Mouse (Mus musculus): ENCODE measurements around the gene Ctdsp2. TPM values are rescaled to one million over a fixed set of nuclear protein-coding genes. Genes with fewer than 3 reads are reported as not detected.
A peak's percentile ranks its signal among the peaks of the same experiment; 100 is the strongest.

Ctdsp2 gene
- total RNA-seq, 2 experiments from 2014 or later = 137 to 168 TPM

DNA sequence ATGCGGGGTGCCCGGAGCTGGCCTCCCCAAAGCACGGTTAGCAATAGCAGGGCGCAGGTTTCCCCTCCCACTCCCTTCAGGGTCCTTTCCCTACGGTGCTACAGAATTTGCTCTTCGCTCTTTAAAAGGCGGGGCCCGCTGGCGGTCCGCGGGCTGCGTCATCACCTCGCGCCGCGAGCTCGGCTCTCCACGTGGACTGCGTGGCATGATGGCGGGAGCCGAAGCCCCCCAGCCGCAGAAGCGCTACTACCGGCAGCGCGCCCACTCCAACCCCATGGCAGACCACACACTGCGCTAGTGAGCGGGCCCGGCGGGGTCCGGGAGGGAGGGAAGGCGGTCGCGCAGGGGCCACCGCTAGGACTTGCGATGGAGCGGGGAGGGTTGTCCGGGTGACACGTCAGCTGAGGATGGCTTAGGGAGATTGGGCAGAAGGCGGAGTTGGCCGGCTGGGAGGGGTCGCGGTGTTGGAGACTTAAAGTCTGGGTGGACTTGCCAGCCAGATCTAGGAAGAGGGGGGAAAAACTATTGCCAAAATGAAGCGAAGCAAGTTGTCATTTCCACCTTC, 63.3 kb downstream of the Ctdsp2 start:
- DNase-seq = peak; percentile 92

DNA sequence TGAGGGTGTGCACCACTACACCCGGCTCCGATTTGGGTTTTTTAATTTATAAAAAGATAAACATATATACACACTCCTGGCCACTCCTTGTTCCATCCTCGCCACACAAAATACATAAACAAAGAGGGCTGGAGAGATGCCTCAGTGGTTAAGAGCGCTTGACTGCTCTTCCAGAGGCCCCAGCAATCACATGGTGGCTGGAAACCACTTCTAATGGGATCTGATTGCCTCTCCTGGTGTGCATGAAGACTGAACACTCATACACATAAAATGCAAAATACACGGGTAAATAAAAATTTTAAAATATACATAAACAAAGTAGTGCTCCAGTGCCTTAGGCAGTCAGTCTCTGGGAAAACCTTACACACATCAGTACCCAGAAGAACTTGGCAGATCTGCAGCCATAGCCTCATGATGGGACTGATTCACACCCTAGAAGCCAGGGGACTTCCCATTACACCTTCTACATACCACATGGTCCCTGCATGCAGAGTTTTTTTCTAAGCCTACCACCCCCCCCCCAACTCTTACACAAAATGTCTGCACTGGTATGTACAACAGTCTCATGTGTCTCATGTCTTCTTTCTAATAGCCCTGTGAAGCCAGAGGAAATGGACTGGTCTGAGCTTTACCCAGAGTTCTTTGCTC, 64.1 kb downstream of the Ctdsp2 start:
- no peak for DNase-seq

DNA sequence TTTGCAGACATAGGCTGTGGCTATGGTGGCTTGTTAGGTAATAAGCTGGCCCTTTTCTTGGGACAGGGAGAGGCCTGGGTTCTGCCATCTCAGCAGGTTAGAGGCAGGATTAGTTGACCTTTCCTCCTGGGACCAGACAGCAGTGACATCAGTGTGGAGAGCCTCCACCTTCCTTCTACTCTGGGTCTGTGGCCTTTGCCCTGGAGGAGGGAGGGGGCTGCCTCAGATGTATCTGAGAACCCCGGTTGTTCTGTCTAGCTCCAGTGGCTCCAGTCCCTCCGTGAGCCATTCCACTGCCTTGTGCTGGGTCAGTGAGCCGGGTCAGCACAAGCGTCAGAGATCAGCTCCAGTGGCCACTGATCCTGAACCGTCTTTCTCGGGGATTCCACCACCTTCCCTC, 64.7 kb downstream of the Ctdsp2 start:
- no peak for DNase-seq

GRCm38 (mm10) chr10:127047954-127048353, 69.4 kb downstream of the Ctdsp2 start, which contains the start of gene Cyp27b1:
Gene Cyp27b1 (plus strand): TSS chr10:127048250.
- no peak for DNase-seq

DNA sequence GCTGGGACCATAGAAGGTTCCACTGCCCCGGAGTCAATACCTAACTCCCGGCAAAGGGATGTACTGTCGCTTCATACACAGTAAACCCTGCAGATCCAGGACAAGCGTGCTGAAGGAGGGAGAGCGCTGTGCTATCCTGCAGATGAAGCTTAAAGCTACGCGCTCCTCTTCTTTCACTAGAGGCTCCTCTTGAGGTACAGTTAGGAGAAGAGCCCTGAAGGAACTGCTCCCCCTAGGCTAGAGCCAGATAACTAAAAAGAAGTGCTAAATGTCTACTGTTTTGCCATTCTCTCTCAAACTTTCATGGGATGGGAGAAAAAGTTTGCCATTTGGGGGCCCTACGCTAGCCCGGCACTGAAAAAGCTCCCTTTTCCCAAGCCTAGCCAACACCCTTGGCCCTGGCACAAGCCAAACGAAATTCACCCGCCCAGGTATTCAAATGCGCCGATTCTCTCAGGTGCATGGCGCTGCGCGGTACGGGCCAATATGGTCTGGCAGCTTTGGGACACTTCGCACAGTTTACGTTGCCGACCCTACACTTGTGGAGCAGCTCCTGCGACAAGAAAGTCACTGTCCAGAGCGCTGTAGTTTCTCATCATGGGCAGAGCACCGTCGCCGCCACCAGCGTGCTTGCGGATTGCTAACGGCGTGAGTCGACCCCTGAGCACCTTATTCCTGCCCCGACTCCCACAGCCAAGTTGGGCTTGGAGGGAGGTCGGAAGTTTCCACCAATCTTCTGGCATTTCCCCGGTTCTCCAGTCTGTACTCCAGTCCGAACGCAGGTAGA, 70.3 kb downstream of the Ctdsp2 start:
- DNase-seq = no peak

Small RNA genes within 50 kb of the gene (microRNA-seq; reads per million reads assigned to microRNA genes)
- gene Mir26a-2 (356 reads per million, percentile 61 among the genes with 10 or more reads in this experiment), gene Mir546 (3.2 reads per million)

Other genes starting within 250 kb of the Ctdsp2 start
- gene Atp23, start 77.4 kb upstream of the Ctdsp2 start, total RNA-seq (2021) = 10 to 100 TPM in 1 of 2 experiments, 1 to 10 TPM in 1; 7.4 to 11.3 TPM
- 1 to 10 TPM in 1 of 2 experiments, under 1 TPM in 1; 0.72 to 2.1 TPM for gene Avil, start 22.0 kb downstream of the Ctdsp2 start, total RNA-seq (2021)
- 10 to 100 TPM; 74.9 to 76.1 TPM for gene Tsfm, start 52.1 kb downstream of the Ctdsp2 start, total RNA-seq (2021)
- gene Mettl1, start 62.7 kb downstream of the Ctdsp2 start, total RNA-seq (2021) = 10 to 100 TPM; 14.9 to 17.6 TPM
- under 1 TPM; 0.24 to 0.42 TPM for gene Eef1akmt3, start 62.8 kb downstream of the Ctdsp2 start, total RNA-seq (2021)
- under 1 TPM; 0.27 to 0.30 TPM for gene Cyp27b1, start 69.5 kb downstream of the Ctdsp2 start, total RNA-seq (2021)
- 1 to 10 TPM; 6.5 to 6.9 TPM for gene March9, start 81.5 kb downstream of the Ctdsp2 start, total RNA-seq (2021)
- 100 to 1,000 TPM; 267 to 302 TPM for gene Cdk4, start 84.8 kb downstream of the Ctdsp2 start, total RNA-seq (2021)
- 10 to 100 TPM; 81.7 to 94.3 TPM for gene Tspan31, start 91.5 kb downstream of the Ctdsp2 start, total RNA-seq (2021)
- gene Agap2, start 96.6 kb downstream of the Ctdsp2 start, total RNA-seq (2021) = 1 to 10 TPM; 5.7 to 6.2 TPM
- 10 to 100 TPM; 82.0 to 88.6 TPM for gene Os9, start 142.4 kb downstream of the Ctdsp2 start, total RNA-seq (2021)
- gene B4galnt1, start 186.5 kb downstream of the Ctdsp2 start, total RNA-seq (2021) = 10 to 100 TPM; 12.7 to 16.3 TPM
- gene Slc26a10, start 201.9 kb downstream of the Ctdsp2 start, total RNA-seq (2021) = 10 to 100 TPM in 1 of 2 experiments, 1 to 10 TPM in 1; 7.4 to 13.7 TPM
- 10 to 100 TPM; 18.1 to 26.5 TPM for gene Arhgef25, start 211.4 kb downstream of the Ctdsp2 start, total RNA-seq (2021)
- 10 to 100 TPM; 48.3 to 69.4 TPM for gene Dtx3, start 217.0 kb downstream of the Ctdsp2 start, total RNA-seq (2021)
- gene Pip4k2c, start 232.9 kb downstream of the Ctdsp2 start, total RNA-seq (2021) = 10 to 100 TPM; 27.7 to 30.9 TPM